ENCODE assay signal across 8 mouse cellular contexts in the genomic region with DNA sequence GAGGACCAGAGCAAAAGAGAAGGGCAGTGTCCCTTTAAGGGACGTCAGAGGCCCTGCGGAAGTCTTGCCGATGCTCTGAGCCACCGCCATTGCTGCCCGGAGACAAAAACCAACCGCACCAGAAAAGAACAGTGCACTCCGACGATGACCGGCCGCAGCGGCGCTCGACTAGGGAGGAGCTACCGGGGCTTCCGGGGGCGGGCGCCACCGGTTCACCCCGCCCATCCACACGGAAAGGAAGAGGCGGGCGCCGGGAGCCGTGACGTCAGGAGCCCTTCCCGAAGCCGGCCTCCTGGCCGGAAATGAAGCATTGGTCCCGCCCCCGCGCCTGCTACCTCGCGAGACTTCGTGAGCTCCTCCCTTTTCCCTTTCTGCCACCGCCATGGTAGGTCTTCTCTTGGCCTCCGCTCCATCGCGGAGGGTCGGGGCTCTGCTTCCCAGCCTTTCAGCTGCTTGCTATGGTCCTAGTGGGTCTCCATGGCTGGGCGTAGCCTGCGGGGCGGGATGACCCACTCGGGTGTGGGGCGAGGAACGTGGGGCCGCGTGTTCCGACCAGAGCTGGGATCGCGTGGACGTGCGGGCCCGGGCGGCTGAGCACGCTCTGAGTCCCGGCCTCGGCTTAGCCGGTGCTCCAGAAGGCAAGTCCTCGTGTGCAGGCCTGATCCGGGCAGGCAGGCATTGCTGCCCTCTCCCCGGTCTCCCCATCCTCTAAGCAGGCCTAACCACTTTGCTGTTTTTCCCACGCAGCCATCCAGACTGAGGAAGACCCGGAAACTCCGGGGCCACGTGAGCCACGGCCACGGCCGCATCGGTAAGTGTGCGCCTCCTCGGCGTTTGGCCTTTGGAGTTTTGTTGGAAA. TPM values are rescaled to one million over a fixed set of nuclear protein-coding genes. Genes with fewer than 3 reads are reported as not detected.
DNase-seq lines count a peak whose midpoint lies in the region; ATAC-seq lines count a peak whose summit lies in the region.

A gene (plus strand): TSS at position 310 of the 859 bp plus-strand sequence.

- WGBS in heart, embryonic 13.5 days, result under 1% methylated on average over 72 of the region's 72 CpGs
- under 1% methylated on average over 72 of the region's 72 CpGs for WGBS in liver, embryonic 12.5 days (ENCODE audit: insufficient replicate concordance)
- under 1% methylated on average over 72 of the region's 72 CpGs for WGBS in stomach, embryonic 15.5 days

- H3K4me2 ChIP-seq in heart, embryonic 13.5 days, result peak within 1 kb of the TSS; percentile 96
- peak within 1 kb of the TSS; percentile 90 for H3K4me2 ChIP-seq in liver, embryonic 12.5 days
- H3K4me2 ChIP-seq in stomach, embryonic 15.5 days, result peak within 1 kb of the TSS; percentile 84

- ATAC-seq in heart, embryonic 13.5 days (ENCODE audit: extremely low read depth, insufficient number of reproducible peaks, low FRiP score, low TSS enrichment), result peak; percentile 93
- peak; percentile 90 for ATAC-seq in liver, embryonic 12.5 days
- peak; percentile 94 for ATAC-seq in stomach, embryonic 15.5 days (ENCODE audit: insufficient read depth, low FRiP score, low read depth)

- peak within 1 kb of the TSS; percentile 95 for H3K27ac ChIP-seq in brown adipose tissue, adult 24 weeks (replicated peaks; ENCODE audit: low read depth, low read length)
- peak within 1 kb of the TSS; percentile 94 for H3K27ac ChIP-seq in heart, embryonic 13.5 days (replicated peaks)
- peak within 1 kb of the TSS; percentile 97 for H3K27ac ChIP-seq in liver, embryonic 12.5 days
- H3K27ac ChIP-seq in stomach, embryonic 15.5 days, result peak within 1 kb of the TSS; percentile 97

- no peaks in the 10 kb centered on the region for H3K9me3 ChIP-seq in heart, embryonic 13.5 days
- H3K9me3 ChIP-seq in liver, embryonic 12.5 days (replicated peaks), result no peaks in the 10 kb centered on the region
- H3K9me3 ChIP-seq in stomach, embryonic 15.5 days, result no peaks in the 10 kb centered on the region

- H3K4me3 ChIP-seq in brown adipose tissue, adult 24 weeks (ENCODE audit: insufficient read depth, low read depth, low read length), result peak within 1 kb of the TSS; percentile 86
- H3K4me3 ChIP-seq in heart, embryonic 13.5 days, result peak within 1 kb of the TSS; percentile 88
- peak within 1 kb of the TSS; percentile 98 for H3K4me3 ChIP-seq in liver, embryonic 12.5 days
- H3K4me3 ChIP-seq in stomach, embryonic 15.5 days (replicated peaks), result peak within 1 kb of the TSS; percentile 92

- H3K36me3 ChIP-seq in heart, embryonic 13.5 days, result peaks cover 43% of the 10 kb centered on the region
- H3K36me3 ChIP-seq in liver, embryonic 12.5 days, result peaks cover 45% of the 10 kb centered on the region
- peaks cover 27% of the 10 kb centered on the region for H3K36me3 ChIP-seq in stomach, embryonic 15.5 days

- no peaks in the 10 kb centered on the region for H3K27me3 ChIP-seq in heart, embryonic 13.5 days (replicated peaks)
- H3K27me3 ChIP-seq in liver, embryonic 12.5 days (replicated peaks), result no peaks in the 10 kb centered on the region
- H3K27me3 ChIP-seq in stomach, embryonic 15.5 days (replicated peaks), result no peaks in the 10 kb centered on the region

- H3K4me1 ChIP-seq in brown adipose tissue, adult 24 weeks (ENCODE audit: control insufficient read depth, insufficient read depth, insufficient read length, low read length), result peaks cover 4% of the 10 kb centered on the region; the same call in 1 of the 2 replicates
- peaks cover 37% of the 10 kb centered on the region for H3K4me1 ChIP-seq in heart, embryonic 13.5 days
- peaks cover 50% of the 10 kb centered on the region for H3K4me1 ChIP-seq in liver, embryonic 12.5 days
- H3K4me1 ChIP-seq in stomach, embryonic 15.5 days, result peaks cover 19% of the 10 kb centered on the region

- H3K9ac ChIP-seq in heart, embryonic 13.5 days, result peak within 1 kb of the TSS; percentile 95
- H3K9ac ChIP-seq in liver, embryonic 12.5 days, result peak within 1 kb of the TSS; percentile 98
- peak within 1 kb of the TSS; percentile 98 for H3K9ac ChIP-seq in stomach, embryonic 15.5 days

- DNase-seq in CD4-positive, CD25-positive, alpha-beta regulatory T cell, adult 2 months (ENCODE audit: low read depth, low spot score), result peak; percentile 99
- DNase-seq in fat pad, adult 2 months (ENCODE audit: extremely low read depth, low read depth, low spot score), result peak; percentile 49
- DNase-seq in kidney, postnatal 10 days, result peak; percentile 100
- DNase-seq in natural killer cell, adult 2 months (ENCODE audit: low spot score in 2 of 2), result peak; percentile 99

RNA-seq across cellular contexts. Expression of the gene that starts here (rescaled TPM):
- 113 and 190 TPM in 2 replicates for polyA plus RNA-seq in brown adipose tissue, adult 24 weeks (2012; ENCODE audit: insufficient read depth, insufficient read length, missing spikeins)
- 82.1 and 89.2 TPM in 2 replicates for polyA plus RNA-seq in heart, embryonic 13.5 days (2015; fragmentation: Nextera tagmentation; extraction: Ambion mirVana)
- 122 and 125 TPM in 2 replicates for polyA plus RNA-seq in liver, embryonic 12.5 days (2016; fragmentation: Nextera tagmentation; extraction: Ambion mirVana)
- polyA plus RNA-seq in stomach, embryonic 15.5 days (2015; fragmentation: Nextera tagmentation; extraction: Ambion mirVana), result 130 and 138 TPM in 2 replicates

Comparison
In these comparisons a context has a peak if more than half of its experiments do, and no peak if none do; other contexts are left out.
1. Peak in every context shown above with its lines: DNase-seq, ATAC-seq, H3K4me3 ChIP-seq and H3K27ac ChIP-seq.
2. DNase-seq: peak in every context shown above with its lines; median percentile 100 in kidney, postnatal 10 days; 99 in CD4-positive, CD25-positive, alpha-beta regulatory T cell, adult 2 months; 99 in natural killer cell, adult 2 months; 49 in fat pad, adult 2 months.